Mouse (Mus musculus): ENCODE data around the gene Mrps25. TPM values are rescaled to one million over a fixed set of nuclear protein-coding genes. Genes with fewer than 3 reads are reported as not detected.

Mrps25 gene
- polyA plus RNA-seq, 1 experiment from 2014 or later, result 95.1 TPM

Other genes starting within 250 kb of the Mrps25 start
- gene Fgd5, start 205.2 kb downstream of the Mrps25 start, polyA plus RNA-seq (2016; fragmentation: Nextera tagmentation; extraction: Ambion mirVana), result 12.9 and 15.7 TPM in 2 replicates
- gene Nr2c2, start 92.6 kb downstream of the Mrps25 start, polyA plus RNA-seq (2016; fragmentation: Nextera tagmentation; extraction: Ambion mirVana), result 15.0 and 15.6 TPM in 2 replicates
- gene Rbsn, start 30.9 kb upstream of the Mrps25 start, polyA plus RNA-seq (2016; fragmentation: Nextera tagmentation; extraction: Ambion mirVana), result 18.7 and 19.1 TPM in 2 replicates
- gene Trh, start 60.6 kb upstream of the Mrps25 start, polyA plus RNA-seq (2016; fragmentation: Nextera tagmentation; extraction: Ambion mirVana), result 0.53 and 0.83 TPM in 2 replicates